Mouse (Mus musculus) adrenal gland, adult 8-10 months (tissue): ENCODE measurements at regions not wholly inside any gene's neighbourhood (a gene's known extent, or its start where the extent isn't known, plus 50 kb on each side); places are given as distances from the start of the nearest gene placed in this dataset.

ENCODE experiments used
- DNase-seq: peaks from one replicate; pipeline ENCODE4 v3.0.0; 2022

GRCm38 (mm10) chr13:15802043-15802795, 209.4 kb upstream of the Inhba start:
- no peak for DNase-seq

- no peak for DNase-seq
Observed at GRCm38 (mm10) chr13:15803965-15804364, 207.7 kb upstream of the Inhba start.

- DNase-seq = no peak
Observed at GRCm38 (mm10) chr13:15806925-15807324, 204.7 kb upstream of the Inhba start.

GRCm38 (mm10) chr13:15822261-15822850, 189.3 kb upstream of the Inhba start:
- DNase-seq = no peak

GRCm38 (mm10) chr13:15845806-15846205, 165.8 kb upstream of the Inhba start:
- DNase-seq = no peak

- no peak for DNase-seq
Observed at GRCm38 (mm10) chr13:15848017-15848416, 163.6 kb upstream of the Inhba start.

GRCm38 (mm10) chr13:15849129-15849528, 162.5 kb upstream of the Inhba start:
- no peak for DNase-seq

- DNase-seq = no peak
Observed at GRCm38 (mm10) chr13:15850358-15850757, 161.3 kb upstream of the Inhba start.

GRCm38 (mm10) chr13:15853022-15853566, 158.6 kb upstream of the Inhba start:
- DNase-seq = no peak

- no peak for DNase-seq
Observed at GRCm38 (mm10) chr13:15862941-15863340, 148.7 kb upstream of the Inhba start.

GRCm38 (mm10) chr13:15863344-15863743, 148.3 kb upstream of the Inhba start:
- DNase-seq = no peak

GRCm38 (mm10) chr13:15867046-15867561, 144.5 kb upstream of the Inhba start:
- no peak for DNase-seq

- no peak for DNase-seq
Observed at GRCm38 (mm10) chr13:15877606-15878005, 134.0 kb upstream of the Inhba start.

- DNase-seq = no peak
Observed at GRCm38 (mm10) chr13:15879576-15879975, 132.1 kb upstream of the Inhba start.

GRCm38 (mm10) chr13:15890794-15891193, 120.9 kb upstream of the Inhba start:
- no peak for DNase-seq

GRCm38 (mm10) chr13:15891403-15891802, 120.2 kb upstream of the Inhba start:
- no peak for DNase-seq

- DNase-seq = no peak
Observed at GRCm38 (mm10) chr13:15898201-15898600, 113.5 kb upstream of the Inhba start.

- DNase-seq = no peak
Observed at GRCm38 (mm10) chr13:15901710-15902675, 109.7 kb upstream of the Inhba start.

GRCm38 (mm10) chr13:15907806-15908205, 103.8 kb upstream of the Inhba start:
- no peak for DNase-seq

- no peak for DNase-seq
Observed at GRCm38 (mm10) chr13:15910578-15910977, 101.1 kb upstream of the Inhba start.

GRCm38 (mm10) chr13:15911263-15911662, 100.4 kb upstream of the Inhba start:
- DNase-seq = no peak

- no peak for DNase-seq
Observed at GRCm38 (mm10) chr13:15914270-15914669, 97.4 kb upstream of the Inhba start.

- peak; percentile 33 for DNase-seq
Observed at GRCm38 (mm10) chr13:15929890-15930289, 81.8 kb upstream of the Inhba start.
